Mouse (Mus musculus): ENCODE data around the gene Cbx5.
A peak's percentile ranks its signal among the peaks of the same experiment; 100 is the strongest.

The Cbx5 gene

DNA sequence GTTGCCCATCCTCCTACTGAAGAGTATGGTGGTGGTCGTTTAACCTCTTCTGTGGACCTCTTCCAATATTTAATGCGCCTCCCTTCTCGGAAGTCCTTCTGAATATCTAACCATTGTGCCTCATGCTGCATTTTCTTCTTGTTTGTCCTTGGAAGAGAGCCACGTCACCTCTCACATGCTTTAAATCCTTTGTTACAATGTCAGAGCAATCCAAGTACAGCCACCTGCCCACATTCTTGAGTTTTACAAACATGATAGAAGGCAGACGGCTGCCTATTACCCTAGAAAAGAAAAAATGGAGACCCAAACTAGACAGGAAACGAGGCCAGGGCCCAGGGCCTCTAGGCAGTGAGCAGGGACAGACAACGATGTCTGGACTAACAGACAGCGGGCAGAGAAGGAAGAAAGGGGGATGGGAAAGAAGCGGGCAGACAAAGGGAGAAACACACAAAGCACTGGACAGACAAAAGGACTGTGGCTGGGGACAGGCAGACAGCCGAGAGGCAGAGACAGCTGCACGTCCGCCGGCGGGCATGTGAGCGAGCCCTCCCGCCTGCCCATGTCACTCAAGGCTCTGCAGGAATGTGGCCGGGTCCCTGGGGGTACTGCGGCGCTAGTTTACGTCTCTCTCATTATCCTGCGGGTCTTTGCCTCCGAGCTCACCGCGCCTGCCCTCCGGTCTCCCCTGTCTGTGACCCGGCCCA lies 69.9 kb downstream of the Cbx5 start:
- no peak for DNase-seq

- DNase-seq: no peak
Observed at GRCm38 (mm10) chr15:103168801-103169611, 70.6 kb downstream of the Cbx5 start.

DNA sequence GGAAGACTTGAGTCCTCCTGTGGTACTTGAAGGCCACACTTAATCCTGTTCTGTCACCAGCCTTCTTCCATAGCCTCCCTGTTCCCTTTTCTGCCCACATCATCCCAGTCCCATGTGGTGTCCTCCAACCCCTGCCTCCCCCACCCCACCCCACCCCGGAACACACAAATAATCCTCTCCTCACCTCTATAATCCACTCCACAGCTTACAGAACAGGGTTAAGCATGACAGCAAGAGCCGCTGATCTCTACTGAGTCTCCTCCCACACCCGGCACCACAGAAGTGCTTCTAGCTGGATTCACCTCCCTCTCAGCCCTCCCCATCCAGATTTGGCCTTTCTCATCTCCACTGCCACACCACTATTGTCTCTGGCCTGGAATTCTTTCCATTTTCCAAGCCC lies 71.8 kb downstream of the Cbx5 start:
- no peak for DNase-seq

DNA sequence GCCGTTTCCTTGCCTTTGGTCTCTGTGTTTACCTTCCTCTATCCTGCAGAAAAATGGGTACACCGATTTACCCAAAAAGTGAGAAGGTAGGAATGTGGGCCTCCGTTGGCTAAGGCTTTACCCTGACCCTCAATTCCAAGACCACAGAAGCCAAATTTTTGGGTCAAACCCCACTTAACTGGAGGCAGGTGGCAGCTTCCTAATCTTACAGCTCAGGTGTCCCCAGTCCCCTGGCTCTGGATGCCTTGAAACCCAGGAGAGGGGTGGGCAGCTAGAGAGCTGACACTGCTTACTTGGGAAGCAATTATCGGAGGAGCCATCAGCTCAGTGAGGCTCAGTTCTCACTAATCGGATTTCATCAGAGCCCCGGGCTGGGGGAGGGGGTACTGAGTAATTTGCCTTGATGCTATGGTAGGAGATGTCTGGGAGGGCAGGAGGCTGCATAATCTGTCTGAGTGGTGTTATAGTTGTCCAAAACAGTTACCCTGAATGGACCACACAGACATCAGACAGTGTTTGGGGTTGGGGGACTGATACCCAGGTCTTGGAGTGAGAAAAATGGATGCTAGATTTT lies 72.5 kb downstream of the Cbx5 start, which contains the start of gene Smug1:
Gene Smug1 (minus strand): TSS at position 51 of the 574 bp plus-strand sequence.
- DNase-seq: no peak

DNA sequence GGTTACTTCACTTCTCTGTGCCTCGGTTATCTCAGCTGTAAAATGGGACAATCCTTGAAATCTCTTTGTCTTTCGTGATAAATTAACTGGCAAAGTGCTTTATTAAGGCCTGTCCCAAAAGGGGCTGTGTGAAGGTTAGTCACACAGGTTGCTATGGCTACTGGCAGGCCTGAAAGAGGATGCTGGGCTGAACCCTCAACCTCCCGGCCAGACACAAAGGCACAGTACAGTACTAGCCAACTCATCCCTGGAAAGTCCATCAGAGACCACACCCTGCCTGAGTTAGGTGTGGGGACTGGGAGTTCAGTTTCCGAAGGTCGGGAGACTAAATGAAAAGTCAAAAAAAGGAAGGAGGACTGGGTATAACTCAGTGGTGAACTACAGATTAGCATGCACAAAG lies 73.7 kb downstream of the Cbx5 start:
- DNase-seq: no peak

- DNase-seq: peak; percentile 90
Observed at GRCm38 (mm10) chr15:103165379-103165778, 74.2 kb downstream of the Cbx5 start.

DNA sequence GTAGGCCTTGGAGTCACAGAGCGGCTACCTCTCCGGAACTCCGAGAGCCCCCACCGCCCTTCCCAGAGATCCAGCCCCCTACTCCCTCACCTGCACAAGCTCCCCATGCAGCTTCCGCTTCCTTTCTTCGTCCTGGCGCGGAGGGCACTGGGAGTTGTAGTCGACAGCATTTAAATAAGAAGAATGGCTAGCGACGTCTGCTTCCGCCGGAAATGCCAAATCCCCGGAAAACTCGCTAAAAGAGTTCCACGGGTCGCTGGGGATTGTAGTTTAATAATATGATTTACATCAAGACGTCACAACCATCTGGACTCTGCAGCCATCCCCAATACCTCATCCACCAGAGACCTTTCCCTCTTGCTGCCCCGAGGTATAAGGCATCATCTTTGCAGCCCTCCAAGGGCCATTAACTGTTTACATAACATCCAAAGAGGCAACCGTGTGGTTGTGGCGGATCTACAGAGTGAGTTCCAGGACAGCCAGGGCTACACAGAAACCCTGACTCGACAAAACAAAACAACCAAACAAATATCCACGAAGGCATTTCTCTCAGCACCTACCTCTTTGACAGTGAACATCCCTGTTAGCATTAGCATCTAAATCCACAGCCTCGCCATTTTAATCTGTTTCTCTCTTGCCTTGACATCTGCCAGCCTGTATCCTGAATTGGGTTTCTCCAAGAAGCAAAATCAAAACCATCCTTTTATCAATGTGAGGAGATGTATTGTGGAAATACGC lies 76.3 kb downstream of the Cbx5 start:
- DNase-seq: peak; percentile 96

GRCm38 (mm10) chr15:103157585-103157984 lies 82.0 kb downstream of the Cbx5 start:
- DNase-seq: peak; percentile 68

DNA sequence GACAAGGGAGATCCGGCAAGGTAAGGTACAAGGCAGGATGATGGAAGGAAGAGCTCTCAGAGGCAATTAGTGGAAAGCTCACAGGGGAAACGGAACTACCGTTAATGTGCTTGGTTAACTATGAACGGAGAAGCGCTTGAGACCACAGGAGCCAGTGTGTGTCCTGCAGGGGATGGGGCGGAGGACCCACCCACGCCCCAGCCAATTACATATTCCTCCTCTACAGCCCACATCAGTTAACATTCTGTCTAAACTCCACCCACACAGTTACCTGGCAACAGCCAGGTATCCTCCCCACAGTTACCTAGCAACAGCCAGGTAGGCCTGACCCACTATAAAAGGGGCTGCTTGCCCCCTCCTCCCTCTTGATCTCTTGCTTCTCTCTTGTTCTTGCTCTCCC lies 82.7 kb downstream of the Cbx5 start:
- no peak for DNase-seq

- DNase-seq: no peak
Observed at GRCm38 (mm10) chr15:103155366-103156321, 84.0 kb downstream of the Cbx5 start.

GRCm38 (mm10) chr15:103152890-103153610 lies 86.6 kb downstream of the Cbx5 start:
- DNase-seq: no peak

- no peak for DNase-seq
Observed at GRCm38 (mm10) chr15:103152371-103152770, 87.2 kb downstream of the Cbx5 start.

DNA sequence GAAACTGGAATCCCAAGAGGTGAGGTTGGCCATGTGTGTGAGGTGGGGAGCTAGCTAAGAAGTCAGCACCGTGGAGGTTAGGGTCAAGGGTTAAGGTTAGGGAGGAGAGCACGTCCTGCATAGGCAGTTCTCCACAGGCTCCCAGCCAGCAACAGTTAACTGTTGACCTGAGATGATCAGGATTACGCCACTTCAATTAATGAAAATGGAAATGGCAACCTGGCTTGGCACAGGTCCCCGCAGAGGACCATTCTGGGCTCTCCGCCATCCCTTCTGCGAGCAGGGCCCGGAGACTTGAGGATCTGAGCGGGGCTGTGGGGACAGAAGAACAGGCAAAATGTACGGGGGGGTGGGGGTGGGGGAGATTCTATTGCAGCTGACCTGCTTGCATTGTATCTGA lies 91.8 kb downstream of the Cbx5 start:
- DNase-seq: no peak

DNA sequence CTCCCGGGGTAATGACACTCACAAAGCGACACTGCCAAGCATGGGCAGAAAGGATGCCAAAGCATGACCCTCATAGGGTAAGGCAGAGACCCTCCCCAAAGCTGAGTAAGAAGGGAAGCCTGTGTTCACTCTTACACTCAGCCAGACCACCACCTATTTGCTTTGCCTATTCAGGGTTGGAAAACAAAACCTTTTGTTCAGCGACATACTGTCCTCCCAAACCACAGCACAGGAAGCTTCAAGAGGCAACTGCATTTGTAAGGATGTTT lies 92.3 kb downstream of the Cbx5 start:
- no peak for DNase-seq

DNA sequence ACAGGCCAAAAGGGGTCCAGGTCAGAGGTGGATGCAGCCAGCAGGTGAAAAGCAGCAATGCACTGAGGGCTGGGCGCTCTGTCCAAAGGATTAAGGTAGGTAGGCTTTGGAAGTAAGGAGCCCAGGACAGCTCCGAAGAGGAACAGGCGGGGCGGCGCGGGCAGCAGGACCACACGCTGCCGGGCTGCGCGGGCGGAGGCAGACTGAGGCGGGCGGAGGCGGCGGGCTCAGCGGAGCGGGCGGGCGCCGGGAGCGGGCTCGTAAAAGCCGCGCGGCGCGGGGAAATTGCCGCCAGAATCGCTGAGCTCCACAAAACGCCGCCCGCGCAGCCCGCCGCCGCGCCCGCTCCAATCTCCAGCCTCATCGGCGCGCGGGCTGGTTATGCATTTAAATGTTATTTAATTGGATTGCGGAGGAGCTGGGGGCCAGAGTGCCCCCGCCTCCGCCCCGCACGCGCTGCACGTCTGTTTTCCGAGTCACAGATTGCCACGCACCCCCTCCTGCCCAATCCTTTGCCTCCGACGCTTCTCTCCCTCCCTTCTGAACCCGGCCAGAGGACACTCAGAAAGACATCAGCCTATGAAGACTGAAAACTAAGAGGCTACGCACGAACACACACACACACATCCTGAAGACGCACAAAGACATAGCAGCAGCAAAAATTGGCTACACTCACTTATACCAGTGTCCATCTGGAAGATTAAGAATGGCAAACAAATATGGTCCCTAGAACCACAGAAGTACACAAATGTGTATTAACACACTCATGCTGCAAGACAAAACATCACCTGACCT lies 92.8 kb downstream of the Cbx5 start:
- DNase-seq: peak; percentile 81

DNA sequence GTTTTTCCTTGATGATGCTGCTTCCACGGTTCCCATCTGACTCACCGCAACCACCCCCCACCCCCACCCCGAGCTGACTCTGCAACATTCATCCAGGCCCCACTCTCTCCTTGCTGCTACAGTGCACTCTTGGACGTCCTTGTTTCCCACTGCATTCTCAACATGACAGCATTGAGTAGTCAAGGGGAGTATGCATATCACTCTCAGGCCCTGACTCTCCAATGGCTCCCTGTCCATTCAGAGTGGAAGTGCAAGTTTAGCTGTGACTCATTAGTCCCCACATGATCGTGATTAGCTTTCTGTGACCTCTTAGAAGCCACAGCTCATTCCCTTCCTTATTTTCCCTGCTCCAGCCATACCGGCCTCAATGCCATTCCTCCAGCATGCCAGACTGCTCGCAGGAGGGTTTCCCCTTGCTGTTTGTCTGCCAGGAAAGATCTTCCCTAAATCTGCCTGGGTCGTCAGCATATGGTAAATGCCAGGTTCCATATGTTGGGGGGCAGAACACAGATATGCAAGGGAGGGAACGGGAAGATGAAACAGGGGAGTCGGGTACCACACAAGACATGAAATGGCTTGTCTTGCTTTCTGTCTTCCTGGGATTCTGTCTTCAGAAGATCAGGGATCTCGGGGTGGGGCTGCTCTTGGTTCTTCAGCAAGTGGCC lies 93.8 kb downstream of the Cbx5 start:
- no peak for DNase-seq

- no peak for DNase-seq
Observed at GRCm38 (mm10) chr15:103144176-103144575, 95.4 kb downstream of the Cbx5 start.

All from right cerebral cortex, adult 18-20 months (tissue).